Mouse (Mus musculus) cerebellum, adult 11 months (tissue): ENCODE results near the gene Dlg2.

Experiments used
- DNase-seq: peaks from one replicate; pipeline ENCODE4 v3.0.0; 2022

Dlg2 gene

GRCm38 (mm10) chr7:92430254-92430653, 1953.8 kb downstream of the Dlg2 start:
- DNase-seq = no peak

GRCm38 (mm10) chr7:92437168-92437567, 1960.7 kb downstream of the Dlg2 start:
- no peak for DNase-seq

GRCm38 (mm10) chr7:92439503-92440487, 1963.3 kb downstream of the Dlg2 start:
- DNase-seq = no peak

- no peak for DNase-seq
Observed at GRCm38 (mm10) chr7:92441611-92442010, 1965.1 kb downstream of the Dlg2 start.

- no peak for DNase-seq
Observed at GRCm38 (mm10) chr7:92442082-92442481, 1965.6 kb downstream of the Dlg2 start.

- no peak for DNase-seq
Observed at GRCm38 (mm10) chr7:92447938-92448337, 1971.5 kb downstream of the Dlg2 start.

GRCm38 (mm10) chr7:92448782-92449575, 1972.5 kb downstream of the Dlg2 start:
- DNase-seq = no peak

- DNase-seq = no peak
Observed at GRCm38 (mm10) chr7:92454176-92454575, 1977.7 kb downstream of the Dlg2 start.

- no peak for DNase-seq
Observed at GRCm38 (mm10) chr7:92455927-92456326, 1979.5 kb downstream of the Dlg2 start.

GRCm38 (mm10) chr7:92457791-92458190, 1981.3 kb downstream of the Dlg2 start:
- DNase-seq = no peak

- DNase-seq = no peak
Observed at GRCm38 (mm10) chr7:92458308-92458707, 1981.8 kb downstream of the Dlg2 start.

GRCm38 (mm10) chr7:92460578-92460977, 1984.1 kb downstream of the Dlg2 start:
- DNase-seq = peak; percentile 86

- DNase-seq = peak; percentile 54
Observed at GRCm38 (mm10) chr7:92461256-92461655, 1984.8 kb downstream of the Dlg2 start.

GRCm38 (mm10) chr7:92463080-92463877, 1986.8 kb downstream of the Dlg2 start:
- DNase-seq = no peak

GRCm38 (mm10) chr7:92464290-92464689, 1987.8 kb downstream of the Dlg2 start:
- no peak for DNase-seq

- DNase-seq = no peak
Observed at GRCm38 (mm10) chr7:92479143-92479542, 2002.7 kb downstream of the Dlg2 start.

GRCm38 (mm10) chr7:92479748-92480147, 2003.3 kb downstream of the Dlg2 start:
- DNase-seq = no peak

GRCm38 (mm10) chr7:92483346-92483745, 2006.9 kb downstream of the Dlg2 start:
- no peak for DNase-seq

GRCm38 (mm10) chr7:92485881-92486710, 2009.6 kb downstream of the Dlg2 start:
- no peak for DNase-seq

GRCm38 (mm10) chr7:92486878-92487277, 2010.4 kb downstream of the Dlg2 start:
- DNase-seq = no peak

- DNase-seq = no peak
Observed at GRCm38 (mm10) chr7:92492262-92492661, 2015.8 kb downstream of the Dlg2 start.

GRCm38 (mm10) chr7:92493521-92493920, 2017.0 kb downstream of the Dlg2 start:
- no peak for DNase-seq
